In genomic region chr6:34478036-34478435, GRCm38 (mm10) we compare ENCODE assay signal across 9 mouse cellular contexts. TPM values are rescaled to one million over a fixed set of nuclear protein-coding genes. Genes with fewer than 3 reads are reported as not detected.
DNase-seq lines count a peak whose midpoint lies in the region; ATAC-seq and TF ChIP-seq lines count a peak whose summit lies in the region.
"Had no signal": no experiment of that assay in that cellular context is flagged by ENCODE, and none has a peak within 500 bp of the region (broad histone marks: within the 10 kb centered on the region; RNA-seq: fewer than 3 reads in every experiment).

No protein-coding gene starts in this region.

- no peaks in the 10 kb centered on the region for H3K27me3 ChIP-seq in lung, embryonic 16.5 days (ENCODE audit: control insufficient read depth, insufficient read depth, low read depth, low read length)
- H3K27me3 ChIP-seq in forebrain, embryonic 15.5 days: no peaks in the 10 kb centered on the region
- H3K27me3 ChIP-seq in liver, embryonic 14.5 days (ENCODE audit: control insufficient read depth, insufficient read depth, low read length): no peaks in the 10 kb centered on the region
- no peaks in the 10 kb centered on the region for H3K27me3 ChIP-seq in stomach, postnatal 0 days (ENCODE audit: control insufficient read depth, insufficient read depth, low read length)

- H3K27ac ChIP-seq in lung, embryonic 16.5 days (ENCODE audit: low read length): no peak overlapping the region
- no peak overlapping the region for H3K27ac ChIP-seq in forebrain, embryonic 15.5 days (replicated peaks)
- H3K27ac ChIP-seq in liver, embryonic 14.5 days: peak overlapping the region; percentile 65
- peak overlapping the region; percentile 70 for H3K27ac ChIP-seq in stomach, postnatal 0 days (replicated peaks)

- H3K4me1 ChIP-seq in lung, embryonic 16.5 days (replicated peaks; ENCODE audit: control insufficient read depth, insufficient read depth, low read length): peaks cover 30% of the 10 kb centered on the region
- H3K4me1 ChIP-seq in forebrain, embryonic 15.5 days: peaks cover 52% of the 10 kb centered on the region
- H3K4me1 ChIP-seq in liver, embryonic 14.5 days (replicated peaks; ENCODE audit: control insufficient read depth in 2 of 2, insufficient read depth in 2 of 2, low read length in 1 of 2): peaks cover 53 to 66% of the 10 kb centered on the region in 2 experiments
- H3K4me1 ChIP-seq in stomach, postnatal 0 days (replicated peaks; ENCODE audit: control insufficient read depth, insufficient read depth): peaks cover 3% of the 10 kb centered on the region; the same call in 1 of the 2 replicates

- no peak overlapping the region for H3K9ac ChIP-seq in lung, embryonic 16.5 days (ENCODE audit: low read length)
- H3K9ac ChIP-seq in forebrain, embryonic 15.5 days (replicated peaks): peak overlapping the region; percentile 11; the same call in 1 of the 2 replicates
- H3K9ac ChIP-seq in liver, embryonic 14.5 days (replicated peaks): peak overlapping the region; percentile 58
- H3K9ac ChIP-seq in stomach, postnatal 0 days (ENCODE audit: low read length): no peak overlapping the region; the same call in 1 of the 2 replicates

- TF ChIP-seq EP300 in liver, embryonic 14.5 days (IDR thresholded peaks at IDR 0.05; ENCODE audit: low read depth): no peak
- TF ChIP-seq EP300 in stomach, postnatal 0 days (optimal IDR thresholded peaks at IDR 0.05): no peak

- no peak overlapping the region for H3K4me3 ChIP-seq in lung, embryonic 16.5 days (ENCODE audit: low read length)
- no peak overlapping the region for H3K4me3 ChIP-seq in forebrain, embryonic 15.5 days
- H3K4me3 ChIP-seq in liver, embryonic 14.5 days (ENCODE audit: insufficient read depth in 1 of 2, low read depth in 2 of 2, low read length in 2 of 2): peak overlapping the region; percentile 52 to 95
- no peak overlapping the region for H3K4me3 ChIP-seq in stomach, postnatal 0 days (ENCODE audit: low read depth, low read length)

- H3K9me3 ChIP-seq in lung, embryonic 16.5 days (ENCODE audit: control insufficient read depth, low read length): no peaks in the 10 kb centered on the region
- no peaks in the 10 kb centered on the region for H3K9me3 ChIP-seq in forebrain, embryonic 15.5 days
- no peaks in the 10 kb centered on the region for H3K9me3 ChIP-seq in liver, embryonic 14.5 days (ENCODE audit: control insufficient read depth, low read length)
- no peaks in the 10 kb centered on the region for H3K9me3 ChIP-seq in stomach, postnatal 0 days (ENCODE audit: control insufficient read depth, low read length)

- ATAC-seq in lung, embryonic 16.5 days (ENCODE audit: low read depth): no peak
- ATAC-seq in forebrain, embryonic 15.5 days (replicated peaks): no peak
- no peak for ATAC-seq in liver, embryonic 14.5 days (ENCODE audit: insufficient read depth)
- ATAC-seq in stomach, postnatal 0 days (ENCODE audit: low FRiP score, low TSS enrichment): no peak
- no peak for ATAC-seq in megakaryocyte-erythroid progenitor cell, adult 5-6 weeks (replicated peaks; ENCODE audit: low FRiP score, low TSS enrichment, poor library complexity, severe bottlenecking)

- DNase-seq in lung, postnatal 36 days: no peak
- no peak for DNase-seq in liver, embryonic 14.5 days (ENCODE audit: low read depth in 3 of 3, low spot score in 3 of 3)
- no peak for DNase-seq in stomach, postnatal 0 days (ENCODE audit: low spot score)
- no peak for DNase-seq in yolk sac, embryonic 10.5 days (ENCODE audit: low spot score)
- DNase-seq: cerebellum, adult 9-10 months; left cerebral cortex, postnatal 4 days had no signal

- 0 out of 2 replicates have a peak overlapping the region, but pooled peaks have one; percentile 9 for H3K4me2 ChIP-seq in lung, embryonic 16.5 days (ENCODE audit: low read depth, low read length)
- peak overlapping the region; percentile 22 for H3K4me2 ChIP-seq in forebrain, embryonic 15.5 days (replicated peaks)
- peak overlapping the region; percentile 78 for H3K4me2 ChIP-seq in liver, embryonic 14.5 days (ENCODE audit: low read depth)
- peak overlapping the region; percentile 17; the same call in 1 of the 2 replicates for H3K4me2 ChIP-seq in stomach, postnatal 0 days (replicated peaks; ENCODE audit: low read depth)

- TF ChIP-seq CTCF in liver, embryonic 14.5 days (IDR thresholded peaks at IDR 0.05; ENCODE audit: low read depth): no peak
- TF ChIP-seq CTCF in stomach, postnatal 0 days (IDR thresholded peaks at IDR 0.05; ENCODE audit: low read depth): no peak

- 80% methylated on average over 7 of the region's 7 CpGs for WGBS in lung, embryonic 16.5 days
- WGBS in forebrain, embryonic 15.5 days: 51% methylated on average over 7 of the region's 7 CpGs
- 82% methylated on average over 7 of the region's 7 CpGs for WGBS in liver, embryonic 14.5 days (ENCODE audit: insufficient replicate concordance)
- WGBS in stomach, postnatal 0 days: 30% methylated on average over 7 of the region's 7 CpGs

- H3K36me3 ChIP-seq in lung, embryonic 16.5 days (ENCODE audit: control insufficient read depth, insufficient read depth, low read length): no peaks in the 10 kb centered on the region
- H3K36me3 ChIP-seq in forebrain, embryonic 15.5 days: no peaks in the 10 kb centered on the region
- H3K36me3 ChIP-seq in liver, embryonic 14.5 days (replicated peaks; ENCODE audit: control insufficient read depth, insufficient read depth, low read depth): no peaks in the 10 kb centered on the region; the same call in 1 of the 2 replicates
- no peaks in the 10 kb centered on the region for H3K36me3 ChIP-seq in stomach, postnatal 0 days (ENCODE audit: control insufficient read depth, insufficient read depth, low read length)

RNA-seq across cellular contexts. Expression of gene Bpgm, which starts 2.0 kb away (rescaled TPM):
- polyA plus RNA-seq in lung, embryonic 16.5 days (2015; fragmentation: Nextera tagmentation; extraction: Ambion mirVana): 65.1 and 69.4 TPM in 2 replicates
- polyA plus RNA-seq in forebrain, embryonic 15.5 days (2015; fragmentation: Nextera tagmentation; extraction: Ambion mirVana): 64.8 and 73.0 TPM in 2 replicates
- 84.9 and 140 TPM in 2 replicates for polyA plus RNA-seq in liver, embryonic 14.5 days (2012; rRNA removed)
- 136 and 143 TPM in 2 replicates for polyA plus RNA-seq in liver, embryonic 14.5 days (2014; fragmentation: Nextera tagmentation; extraction: Ambion mirVana)
- polyA plus RNA-seq in stomach, postnatal 0 days (2015; fragmentation: Nextera tagmentation; extraction: Ambion mirVana): 25.5 and 30.1 TPM in 2 replicates
- 9.2 and 21.2 TPM in 2 replicates for total RNA-seq in megakaryocyte-erythroid progenitor cell, adult 5-6 weeks (2014; fragmentation: Nextera tagmentation)
- total RNA-seq in megakaryocyte-erythroid progenitor cell, adult 5-6 weeks (2017): 17.1 and 26.4 TPM in 2 replicates

Comparison
In these comparisons a context has a peak if more than half of its experiments do, and no peak if none do; other contexts are left out.
1. H3K27ac ChIP-seq: peak in liver, embryonic 14.5 days (single experiment) and stomach, postnatal 0 days (single experiment); none in lung, embryonic 16.5 days (single experiment) and forebrain, embryonic 15.5 days (single experiment).
2. H3K4me2 ChIP-seq: peak in every context shown above with its lines; median percentile 78 in liver, embryonic 14.5 days; 22 in forebrain, embryonic 15.5 days; 17 in stomach, postnatal 0 days; 9 in lung, embryonic 16.5 days.
3. H3K4me3 ChIP-seq: peak in liver, embryonic 14.5 days (2 of 2); none in lung, embryonic 16.5 days (single experiment), forebrain, embryonic 15.5 days (single experiment) and stomach, postnatal 0 days (single experiment).
4. H3K9ac ChIP-seq: peak in forebrain, embryonic 15.5 days (single experiment) and liver, embryonic 14.5 days (single experiment); none in lung, embryonic 16.5 days (single experiment) and stomach, postnatal 0 days (single experiment).